In genomic region chr10:79783050-79783449, GRCm38 (mm10) we compare ENCODE assay signal across 18 mouse cellular contexts. TPM values are rescaled to one million over a fixed set of nuclear protein-coding genes. Genes with fewer than 3 reads are reported as not detected.
DNase-seq lines count a peak whose midpoint lies in the region; ATAC-seq and TF ChIP-seq lines count a peak whose summit lies in the region.
"Had no signal": no experiment of that assay in that cellular context is flagged by ENCODE, and none has a peak within 500 bp of the region (broad histone marks: within the 10 kb centered on the region; RNA-seq: fewer than 3 reads in every experiment).

No protein-coding gene starts in this region.

- H3K4me3 ChIP-seq in gastrocnemius, adult 2 months: no peak overlapping the region
- H3K4me3 ChIP-seq in kidney, embryonic 14.5 days (ENCODE audit: low read length): no peak overlapping the region
- no peak overlapping the region for H3K4me3 ChIP-seq in midbrain, postnatal 0 days (ENCODE audit: low read depth, low read length)
- no peak overlapping the region for H3K4me3 ChIP-seq in midbrain, embryonic 11.5 days (ENCODE audit: low read depth, low read length)
- H3K4me3 ChIP-seq: liver, embryonic 15.5 days had no signal

- peaks cover 10% of the 10 kb centered on the region; the same call in 1 of the 2 replicates for H3K27me3 ChIP-seq in kidney, embryonic 14.5 days (ENCODE audit: control insufficient read depth, insufficient read depth, low read length)
- no peaks in the 10 kb centered on the region for H3K27me3 ChIP-seq in midbrain, postnatal 0 days (ENCODE audit: insufficient read depth, low read length)
- peaks cover 27% of the 10 kb centered on the region for H3K27me3 ChIP-seq in midbrain, embryonic 11.5 days (ENCODE audit: control insufficient read depth, insufficient read depth, low read length)

- H3K9ac ChIP-seq in kidney, embryonic 14.5 days (ENCODE audit: low read depth, low read length): no peak overlapping the region
- H3K9ac ChIP-seq in midbrain, postnatal 0 days (replicated peaks; ENCODE audit: low read length, poor library complexity, severe bottlenecking): no peak overlapping the region
- no peak overlapping the region for H3K9ac ChIP-seq in midbrain, embryonic 11.5 days (ENCODE audit: low read length)
- H3K9ac ChIP-seq: liver, embryonic 15.5 days had no signal

- no peak for ATAC-seq in kidney, embryonic 14.5 days (ENCODE audit: low FRiP score, low TSS enrichment)
- ATAC-seq in midbrain, postnatal 0 days (ENCODE audit: low FRiP score): no peak
- ATAC-seq in midbrain, embryonic 11.5 days (ENCODE audit: low FRiP score): no peak
- ATAC-seq: hindbrain, embryonic 16.5 days had no signal

- intact Hi-C loops in gastrocnemius, adult 2 months (cut with DNase I): loop anchor here (5.0 kb wide), 2 partner anchors 69 to 71 kb away; partner anchors contain the start of gene Ptbp1

- no peaks in the 10 kb centered on the region for H3K36me3 ChIP-seq in kidney, embryonic 14.5 days (ENCODE audit: control insufficient read depth, insufficient read depth, low read length)
- no peaks in the 10 kb centered on the region for H3K36me3 ChIP-seq in midbrain, postnatal 0 days (ENCODE audit: insufficient read depth, low read length)
- H3K36me3 ChIP-seq in midbrain, embryonic 11.5 days (ENCODE audit: control insufficient read depth, insufficient read depth, low read length): no peaks in the 10 kb centered on the region
- H3K36me3 ChIP-seq: liver, embryonic 15.5 days had no signal

- no peaks in the 10 kb centered on the region for H3K9me3 ChIP-seq in kidney, embryonic 14.5 days (ENCODE audit: control insufficient read depth, low read length)
- H3K9me3 ChIP-seq in midbrain, postnatal 0 days (ENCODE audit: low read length): no peaks in the 10 kb centered on the region
- H3K9me3 ChIP-seq in midbrain, embryonic 11.5 days (ENCODE audit: control insufficient read depth, low read length): no peaks in the 10 kb centered on the region
- H3K9me3 ChIP-seq: liver, embryonic 15.5 days had no signal

- no peak overlapping the region for H3K27ac ChIP-seq in gastrocnemius, adult 2 months
- H3K27ac ChIP-seq in kidney, embryonic 14.5 days (ENCODE audit: low read depth, low read length): no peak overlapping the region
- H3K27ac ChIP-seq in midbrain, postnatal 0 days (ENCODE audit: low read depth, low read length): no peak overlapping the region
- no peak overlapping the region for H3K27ac ChIP-seq in midbrain, embryonic 11.5 days (ENCODE audit: low read depth, low read length)
- H3K27ac ChIP-seq: liver, embryonic 15.5 days had no signal

- 58% methylated on average over 7 of the region's 7 CpGs for WGBS in kidney, embryonic 14.5 days
- 68% methylated on average over 7 of the region's 7 CpGs for WGBS in midbrain, postnatal 0 days
- WGBS in midbrain, embryonic 11.5 days: 68% methylated on average over 7 of the region's 7 CpGs

- TF ChIP-seq CTCF in gastrocnemius, adult 2 months (IDR thresholded peaks at IDR 0.05): peak; percentile 28; the same call in 1 of the 2 replicates
- TF ChIP-seq CTCF in midbrain, postnatal 0 days (IDR thresholded peaks at IDR 0.05): peak; percentile 59

- no peak overlapping the region for H3K4me2 ChIP-seq in kidney, embryonic 14.5 days (replicated peaks; ENCODE audit: low read depth, low read length)
- H3K4me2 ChIP-seq in midbrain, postnatal 0 days (ENCODE audit: low read depth, low read length, poor library complexity, severe bottlenecking): no peak overlapping the region
- no peak overlapping the region for H3K4me2 ChIP-seq in midbrain, embryonic 11.5 days
- H3K4me2 ChIP-seq: liver, embryonic 15.5 days had no signal

- no peak for DNase-seq in gastrocnemius, adult 2 months
- DNase-seq in gastrocnemius, adult 8-10 months (ENCODE audit: low spot score in 2 of 2): no peak
- peak; percentile 58 to 65 for DNase-seq in kidney, postnatal 4 days
- DNase-seq in midbrain, postnatal 0 days (ENCODE audit: low spot score): no peak
- no peak for DNase-seq in midbrain, embryonic 11.5 days (ENCODE audit: low spot score, missing footprints)
- DNase-seq in natural killer cell, adult 2 months (ENCODE audit: low spot score in 2 of 2): no peak
- DNase-seq: adrenal gland, adult 2 months; cerebellum, adult 8-10 months; heart, adult 11 months; thymus, postnatal 4 days had no signal

- peaks cover 13% of the 10 kb centered on the region for H3K4me1 ChIP-seq in kidney, embryonic 14.5 days (ENCODE audit: control insufficient read depth, insufficient read depth, low read length)
- H3K4me1 ChIP-seq in midbrain, postnatal 0 days (ENCODE audit: insufficient read depth, low read length): no peaks in the 10 kb centered on the region; the same call in 1 of the 2 replicates
- peaks cover 8% of the 10 kb centered on the region for H3K4me1 ChIP-seq in midbrain, embryonic 11.5 days (ENCODE audit: control insufficient read depth, insufficient read depth, low read length)

RNA-seq across cellular contexts. Expression of gene Fstl3, which starts 6.0 kb away (rescaled TPM):
- total RNA-seq in gastrocnemius, adult 2 months (2021): 1 to 10 TPM; 1.0 to 1.5 TPM
- total RNA-seq in gastrocnemius, adult 8-10 months (2022): 1 to 10 TPM in 2 of 4 experiments, under 1 TPM in 2; 0.73 to 1.2 (median 1.1) TPM
- polyA plus RNA-seq in kidney, embryonic 14.5 days (2014; fragmentation: Nextera tagmentation; extraction: Ambion mirVana): 4.9 and 8.2 TPM in 2 replicates
- 3.3 and 3.4 TPM in 2 replicates for total RNA-seq in midbrain, postnatal 0 days (2014; rRNA removed)
- 3.0 and 3.9 TPM in 2 replicates for polyA plus RNA-seq in midbrain, postnatal 0 days (2015; fragmentation: Nextera tagmentation; extraction: Ambion mirVana)
- polyA plus RNA-seq in midbrain, embryonic 11.5 days (2014; fragmentation: Nextera tagmentation; extraction: Ambion mirVana): 0.60 and 1.2 TPM in 2 replicates

RNA-seq across cellular contexts. Expression of gene Prss57, which starts 7.7 kb away (rescaled TPM):
- total RNA-seq in gastrocnemius, adult 2 months (2021): not detected
- total RNA-seq in gastrocnemius, adult 8-10 months (2022): not detected
- polyA plus RNA-seq in kidney, embryonic 14.5 days (2014; fragmentation: Nextera tagmentation; extraction: Ambion mirVana): not detected in 2 replicates
- total RNA-seq in midbrain, postnatal 0 days (2014; rRNA removed): 1.1 TPM in 1 of 2 replicates, not detected in the other
- 0.09 and 0.25 TPM in 2 replicates for polyA plus RNA-seq in midbrain, postnatal 0 days (2015; fragmentation: Nextera tagmentation; extraction: Ambion mirVana)
- polyA plus RNA-seq in midbrain, embryonic 11.5 days (2014; fragmentation: Nextera tagmentation; extraction: Ambion mirVana): 0.10 and 0.40 TPM in 2 replicates
- total RNA-seq: heart, postnatal 10 days had no signal
- polyA plus RNA-seq: adrenal gland, adult 2 months; C2C12; hindbrain, embryonic 16.5 days had no signal

RNA-seq across cellular contexts. Expression of gene Palm, which starts 10.3 kb away (rescaled TPM):
- 10 to 100 TPM; 18.1 to 23.0 TPM for total RNA-seq in gastrocnemius, adult 2 months (2021)
- total RNA-seq in gastrocnemius, adult 8-10 months (2022): 10 to 100 TPM in 3 of 4 experiments, 1 to 10 TPM in 1; 6.8 to 12.3 (median 11.2) TPM
- 101 and 136 TPM in 2 replicates for polyA plus RNA-seq in kidney, embryonic 14.5 days (2014; fragmentation: Nextera tagmentation; extraction: Ambion mirVana)
- total RNA-seq in midbrain, postnatal 0 days (2014; rRNA removed): 161 and 165 TPM in 2 replicates
- polyA plus RNA-seq in midbrain, postnatal 0 days (2015; fragmentation: Nextera tagmentation; extraction: Ambion mirVana): 302 and 308 TPM in 2 replicates
- 109 and 129 TPM in 2 replicates for polyA plus RNA-seq in midbrain, embryonic 11.5 days (2014; fragmentation: Nextera tagmentation; extraction: Ambion mirVana)

RNA-seq across cellular contexts. Expression of gene Rnf126, which starts 16.3 kb away (rescaled TPM):
- total RNA-seq in gastrocnemius, adult 2 months (2021): 10 to 100 TPM; 46.1 to 53.6 TPM
- 10 to 100 TPM; 51.9 to 80.5 (median 53.3) TPM for total RNA-seq in gastrocnemius, adult 8-10 months (2022)
- polyA plus RNA-seq in kidney, embryonic 14.5 days (2014; fragmentation: Nextera tagmentation; extraction: Ambion mirVana): 95.9 and 104 TPM in 2 replicates
- total RNA-seq in midbrain, postnatal 0 days (2014; rRNA removed): 79.6 and 107 TPM in 2 replicates
- 121 and 134 TPM in 2 replicates for polyA plus RNA-seq in midbrain, postnatal 0 days (2015; fragmentation: Nextera tagmentation; extraction: Ambion mirVana)
- polyA plus RNA-seq in midbrain, embryonic 11.5 days (2014; fragmentation: Nextera tagmentation; extraction: Ambion mirVana): 69.9 and 81.9 TPM in 2 replicates

RNA-seq across cellular contexts. Expression of gene Fgf22, which starts 28.2 kb away (rescaled TPM):
- total RNA-seq in gastrocnemius, adult 2 months (2021): not detected
- not detected for total RNA-seq in gastrocnemius, adult 8-10 months (2022)
- polyA plus RNA-seq in kidney, embryonic 14.5 days (2014; fragmentation: Nextera tagmentation; extraction: Ambion mirVana): 0.11 and 0.61 TPM in 2 replicates
- 1.7 and 2.2 TPM in 2 replicates for total RNA-seq in midbrain, postnatal 0 days (2014; rRNA removed)
- polyA plus RNA-seq in midbrain, postnatal 0 days (2015; fragmentation: Nextera tagmentation; extraction: Ambion mirVana): 3.1 and 4.0 TPM in 2 replicates
- polyA plus RNA-seq in midbrain, embryonic 11.5 days (2014; fragmentation: Nextera tagmentation; extraction: Ambion mirVana): 0.08 and 0.32 TPM in 2 replicates
- total RNA-seq: adrenal gland, adult 2 months; heart, postnatal 10 days; megakaryocyte-erythroid progenitor cell, adult 5-6 weeks; neutrophil, adult 5-6 weeks had no signal
- polyA plus RNA-seq: liver, embryonic 15.5 days; spleen, adult 2 months had no signal

Comparison
In these comparisons a context has a peak if more than half of its experiments do, and no peak if none do; other contexts are left out.
1. DNase-seq: peak in kidney, postnatal 4 days (2 of 2); none in gastrocnemius, adult 2 months (single experiment), gastrocnemius, adult 8-10 months (0 of 2), midbrain, postnatal 0 days (single experiment), midbrain, embryonic 11.5 days (single experiment) and natural killer cell, adult 2 months (0 of 2).